Mouse (Mus musculus) brain, embryonic 14.5 days (tissue): ENCODE measurements around the gene Ptpru. TPM values are rescaled to one million over a fixed set of nuclear protein-coding genes. Genes with fewer than 3 reads are reported as not detected.
A peak's percentile ranks its signal among the peaks of the same experiment; 100 is the strongest.
"Not testable (repeated sequence)": the region's sequence is repeated elsewhere in the genome, so short reads cannot be mapped to it uniquely, and the experiment has no call there.

Experiments used
- DNase-seq: peaks from one replicate; pipeline ENCODE4 v3.0.0-alpha.2; 2011; ENCODE audit warnings: low read depth
- CTCF ChIP-seq: fragments of 200-500 bp; IDR thresholded peaks from 2 replicates; pipeline ENCODE4 v1.5.1; 2012; ENCODE audit warnings: inconsistent platforms, mild to moderate bottlenecking, moderate library complexity, borderline replicate concordance; ENCODE audit not compliant: insufficient read depth, insufficient read length; ENCODE audit errors: extremely low read depth
- POLR2A ChIP-seq: fragments of 200-500 bp; IDR thresholded peaks from 2 replicates; pipeline ENCODE4 v1.6.1; 2012; ENCODE audit warnings: mild to moderate bottlenecking, inconsistent platforms, borderline replicate concordance; ENCODE audit not compliant: poor library complexity, insufficient read depth, insufficient read length, severe bottlenecking; ENCODE audit errors: extremely low read depth
- polyA plus RNA-seq: library from polyadenylated mRNA; depleted of rRNA; stranded (reverse); fragments of >200 nt; gene quantifications from 2 replicates; pipeline ENCODE4 v1.2.3, GENCODE M21; 2012

The Ptpru gene
- polyA plus RNA-seq, 1 experiment: 35.7 TPM

DNA sequence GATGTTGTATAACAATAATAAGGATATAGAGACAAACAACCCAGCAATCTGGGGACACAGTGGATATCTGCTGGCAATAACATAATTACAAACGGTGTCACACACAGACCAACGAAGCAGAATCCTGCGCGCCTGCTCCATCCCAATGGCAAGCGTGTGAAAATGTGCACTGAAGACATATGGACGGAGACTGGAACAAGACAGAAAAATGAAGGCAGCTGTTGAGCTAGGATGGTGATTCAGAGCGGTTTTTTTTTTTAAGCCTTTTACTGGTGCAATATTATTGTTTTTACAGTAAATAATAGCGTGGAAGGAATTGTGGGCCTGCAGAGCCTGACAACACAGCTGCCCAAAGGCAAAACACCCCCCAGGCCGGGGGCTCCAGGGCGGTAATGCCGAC is 25.6 kb downstream of the Ptpru start:
- peak; percentile 42 for DNase-seq
- TF ChIP-seq CTCF (no peak), POLR2A (no peak)

DNA sequence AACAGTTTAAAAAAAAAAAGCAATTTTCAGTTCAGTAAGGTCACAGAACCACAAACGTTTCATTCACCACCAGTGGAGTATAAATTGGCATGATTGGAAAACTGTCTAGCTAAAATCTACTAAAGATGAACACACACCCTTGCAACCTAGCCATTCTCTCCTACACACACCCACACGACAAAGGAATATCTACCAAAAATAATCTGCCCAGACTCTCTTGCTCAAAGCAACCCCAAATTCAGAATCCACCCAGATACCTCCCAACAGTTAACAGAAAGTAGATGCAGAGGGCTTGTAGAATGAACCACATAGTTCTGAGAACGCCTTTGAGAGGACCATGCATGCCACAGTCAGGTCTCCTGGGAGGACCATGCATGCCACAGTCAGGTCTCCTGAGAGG is 32.8 kb downstream of the Ptpru start:
- DNase-seq: no peak
- no peak for TF ChIP-seq POLR2A
- TF ChIP-seq CTCF: no peak

DNA sequence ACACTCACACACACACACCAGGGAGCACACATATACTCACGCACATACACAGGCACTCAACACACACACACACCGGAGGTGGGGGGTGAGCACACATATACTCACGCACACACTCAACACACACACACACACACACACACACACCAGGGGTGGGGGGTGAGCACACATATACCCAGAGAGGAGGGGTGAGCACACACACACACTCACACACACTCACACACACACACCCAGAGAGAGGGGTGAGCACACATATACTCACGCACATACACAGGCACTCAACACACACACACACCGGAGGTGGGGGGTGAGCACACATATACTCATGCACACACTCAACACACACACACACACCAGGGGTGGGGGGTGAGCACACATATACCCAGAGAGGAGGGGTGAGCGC is 33.4 kb downstream of the Ptpru start:
- not testable (repeated sequence) for DNase-seq

DNA sequence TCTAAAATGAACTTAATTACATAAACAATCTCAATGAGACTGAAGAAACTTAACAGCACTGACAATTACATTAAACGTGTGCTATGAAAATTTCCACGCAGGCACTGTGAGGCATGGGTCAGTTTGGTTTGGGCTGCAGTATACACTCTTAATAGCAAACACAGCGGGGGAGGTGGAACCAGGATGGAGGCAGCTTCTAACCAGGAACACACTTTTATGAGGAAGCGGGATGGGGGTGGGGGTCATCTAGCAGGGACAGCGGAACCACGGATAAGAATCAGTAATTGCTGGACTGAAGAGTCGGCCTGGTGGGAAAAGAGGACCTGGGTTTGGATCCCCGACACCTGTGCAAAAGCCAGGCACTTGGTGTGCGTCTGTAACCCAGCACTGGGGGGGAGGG is 34.2 kb downstream of the Ptpru start:
- no peak for DNase-seq
- TF ChIP-seq CTCF: no peak
- no peak for TF ChIP-seq POLR2A

DNA sequence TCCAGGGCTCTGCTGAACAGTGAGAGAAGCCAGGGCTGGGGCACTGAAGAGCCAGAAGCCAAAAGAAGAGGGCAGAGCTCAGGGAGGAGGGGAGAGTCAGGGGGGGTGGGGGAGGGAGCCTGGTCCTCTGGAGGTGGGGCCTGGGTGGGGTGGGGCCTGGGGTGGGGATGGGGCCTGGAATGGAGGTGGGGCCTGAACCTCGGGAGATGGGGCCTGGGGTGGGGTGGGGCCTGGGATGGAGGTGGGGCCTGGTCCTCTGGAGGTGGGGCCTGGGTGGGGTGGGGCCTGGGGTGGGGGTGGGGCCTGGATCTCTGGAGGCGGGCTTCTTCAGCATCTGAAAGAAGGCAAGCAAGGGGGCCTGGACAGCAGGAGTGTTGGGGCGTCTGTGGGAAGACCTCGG is 39.1 kb downstream of the Ptpru start:
- DNase-seq: no peak
- TF ChIP-seq CTCF (no peak), POLR2A (no peak)

DNA sequence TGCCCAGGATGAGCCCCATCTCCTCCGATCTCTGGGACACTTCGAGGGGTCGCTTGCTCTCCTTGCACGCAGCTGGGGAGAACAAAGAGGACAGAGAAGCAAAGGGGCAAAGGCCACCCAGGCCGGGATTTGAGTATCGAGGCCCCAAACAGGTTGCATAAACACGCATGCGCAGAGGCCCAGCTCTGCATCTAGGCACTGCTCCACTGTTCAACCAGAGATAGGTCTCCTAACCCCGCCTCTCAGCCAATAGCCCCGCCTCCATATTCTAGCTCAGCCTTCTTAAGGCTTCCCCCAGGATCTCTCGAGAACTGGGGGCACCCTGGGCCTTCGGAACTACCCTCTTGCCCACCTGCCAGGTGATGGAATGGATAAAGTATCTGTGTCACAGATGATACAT is 40.2 kb downstream of the Ptpru start:
- DNase-seq: no peak
- TF ChIP-seq CTCF: no peak
- TF ChIP-seq POLR2A: no peak

DNA sequence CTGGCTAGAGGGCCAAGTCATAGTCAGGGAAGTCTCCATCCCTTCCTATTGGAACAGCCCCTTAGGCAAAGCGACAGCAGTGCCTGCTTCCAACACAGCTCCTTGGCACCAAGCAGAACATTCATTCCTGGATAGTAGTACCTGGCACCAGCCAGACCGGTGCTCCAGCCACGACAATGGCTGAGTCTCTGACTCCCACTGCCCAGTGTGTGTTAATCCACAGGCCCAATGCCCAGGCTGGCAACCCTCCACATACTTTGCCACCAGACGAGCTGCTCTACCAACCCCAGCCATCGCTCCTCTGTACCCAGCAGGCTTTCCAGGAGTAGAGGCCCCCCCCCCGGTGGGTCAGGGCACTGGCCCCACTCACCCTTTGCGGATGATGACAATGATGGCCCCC is 40.6 kb downstream of the Ptpru start:
- no peak for TF ChIP-seq CTCF
- TF ChIP-seq POLR2A: no peak
- DNase-seq: peak; percentile 49

DNA sequence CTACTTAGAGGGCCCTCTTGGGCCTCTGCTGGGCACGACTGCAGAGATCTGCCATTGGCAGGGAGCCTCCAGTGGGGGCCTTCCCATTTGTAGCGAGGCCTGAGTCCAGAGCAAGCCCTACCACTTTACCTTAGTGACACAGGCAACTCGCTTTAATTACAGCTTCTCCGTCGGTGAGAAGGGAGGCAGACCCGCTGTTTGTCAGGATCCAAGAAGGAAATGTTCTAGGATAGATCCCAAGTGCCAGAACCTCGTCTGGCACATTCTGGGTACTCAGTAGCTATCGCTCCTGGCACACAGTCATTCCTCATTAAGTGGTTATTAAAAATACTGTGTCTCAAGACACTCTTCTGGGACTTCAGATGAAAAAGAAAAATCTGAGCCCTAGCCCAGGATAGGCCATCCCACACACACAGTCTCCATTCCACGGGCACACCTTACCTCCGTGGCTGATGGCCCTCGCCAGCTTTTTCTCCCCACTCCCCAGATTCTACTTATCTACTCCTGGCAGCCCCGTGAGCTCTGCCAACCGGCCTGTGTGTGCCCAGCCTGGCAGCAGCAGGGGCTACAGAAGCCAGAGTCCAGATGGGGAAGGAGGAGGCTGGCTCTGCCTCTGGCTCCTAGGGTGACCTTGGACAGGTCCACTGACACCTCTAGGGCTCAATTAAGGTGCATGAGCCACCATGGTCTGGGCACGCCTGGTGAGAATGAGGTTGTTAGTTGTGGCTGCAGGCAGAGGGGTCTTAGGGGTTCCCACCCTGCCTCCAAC is 41.6 kb downstream of the Ptpru start:
- peak; percentile 66 for DNase-seq
- TF ChIP-seq CTCF (no peak), POLR2A (no peak)

DNA sequence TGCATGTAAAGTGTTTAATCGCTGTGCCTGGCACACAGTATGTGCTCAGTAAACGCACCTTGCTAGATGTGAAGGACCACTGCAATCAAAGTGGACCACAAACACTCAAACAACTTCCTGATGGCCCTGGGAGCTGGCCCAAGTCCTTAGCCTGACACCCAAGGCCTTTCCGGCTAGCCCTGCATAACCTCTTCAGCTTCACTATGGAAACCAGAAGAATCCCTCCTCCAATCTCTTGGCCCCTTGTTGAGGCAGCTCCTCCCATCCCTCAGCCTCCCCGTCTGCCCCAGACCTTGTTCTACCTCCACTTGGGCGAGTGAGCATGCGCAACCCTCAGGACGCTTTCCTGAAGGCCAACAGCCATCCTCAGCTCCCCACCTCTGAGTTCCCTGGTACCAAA is 51.3 kb downstream of the Ptpru start:
- DNase-seq: no peak
- no peak for TF ChIP-seq CTCF
- no peak for TF ChIP-seq POLR2A

DNA sequence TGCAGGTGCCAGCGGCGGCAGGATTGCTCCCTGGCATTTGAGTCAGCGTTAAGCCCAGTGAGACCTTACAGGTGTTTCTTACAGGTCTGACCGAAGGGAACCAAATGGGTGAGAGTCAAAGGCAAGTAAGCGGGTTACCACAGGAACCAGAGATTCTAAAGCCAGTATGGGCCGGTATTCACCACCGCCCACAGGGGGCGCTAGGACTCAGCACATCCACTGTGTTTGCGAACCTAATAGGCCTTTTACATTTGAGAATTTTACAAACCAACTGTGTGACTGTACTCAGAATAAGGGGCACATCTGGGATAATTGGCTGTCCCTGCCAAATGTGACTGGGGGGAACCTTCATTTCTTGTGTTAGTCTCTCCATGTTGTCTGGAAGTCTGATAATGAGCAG is 54.1 kb downstream of the Ptpru start:
- TF ChIP-seq CTCF (peak; percentile 80), POLR2A (no peak)
- peak; percentile 67 for DNase-seq

DNA sequence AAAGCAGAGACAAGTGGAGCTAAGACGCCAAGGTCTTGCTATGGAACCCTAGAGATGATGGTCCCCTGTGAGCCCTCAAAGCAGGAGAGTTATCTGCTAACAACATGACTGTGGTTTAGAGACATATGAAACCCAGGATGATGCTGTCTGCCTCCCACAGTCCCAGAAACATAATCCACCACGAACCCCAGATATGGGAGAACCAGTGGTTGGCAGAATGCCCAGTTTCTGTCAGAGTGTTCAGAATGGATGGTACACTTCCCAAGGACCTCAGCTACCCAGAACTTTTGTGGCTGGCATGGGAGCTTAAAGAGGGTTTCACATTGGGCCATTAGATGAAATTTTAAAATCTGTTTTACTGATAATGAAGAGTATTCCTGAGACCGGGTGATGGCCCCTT is 57.1 kb downstream of the Ptpru start:
- DNase-seq: peak; percentile 68
- no peak for TF ChIP-seq CTCF
- no peak for TF ChIP-seq POLR2A

- no peak for DNase-seq
- TF ChIP-seq CTCF (no peak), POLR2A (no peak)
Observed at GRCm38 (mm10) chr4:131778616-131779275, 59.3 kb downstream of the Ptpru start.
